Mouse (Mus musculus) Patski (cell line): Measurements from ENCODE around the gene Sctr. TPM values are rescaled to one million over a fixed set of nuclear protein-coding genes. Genes with fewer than 3 reads are reported as not detected.
A peak's percentile ranks its signal among the peaks of the same experiment; 100 is the strongest.

Experiments used
- ATAC-seq: fragments of 100-300 bp; one replicate; pipeline ENCODE4 v1.8.0; 2021
- CTCF ChIA-PET: fragments of 350-600 bp; sonication (Branson Sonifier 250); formaldehyde crosslinking; loops from one replicate; lab custom pipeline; 2022; ENCODE audit warnings: inconsistent platforms; lab: Charles Lee
- POLR2A ChIA-PET: fragments of 350-600 bp; sonication (Branson Sonifier 250); formaldehyde crosslinking; loops from one replicate; lab custom pipeline; 2022; ENCODE audit warnings: antibody characterized with exemption, inconsistent platforms; lab: Charles Lee
- DNase-seq: peaks from one replicate; pipeline ENCODE4 v3.0.0-alpha.2; 2011; ENCODE audit warnings: low read depth, low spot score
- H3K27me3 ChIP-seq: fragments of 371-371 bp; one replicate; pipeline ENCODE4 v1.5.1; 2021
- CTCF ChIP-seq: fragments of 100-300 bp; IDR thresholded peaks from one replicate; pipeline ENCODE4 v1.5.1; 2021
- in situ Hi-C: fragments of 300-500 bp; cut with MboI; formaldehyde crosslinking; loops from 3 replicates; pipeline ENCODE4 v1.11.1; 2018; ENCODE audit warnings: low pct_unique_long_range_greater_than_20kb, mixed read lengths
- polyA plus RNA-seq: library from polyadenylated mRNA; unstranded; gene quantifications from one replicate; pipeline ENCODE4 v1.2.3, GENCODE M21; 2021

Sctr gene
- polyA plus RNA-seq, 1 experiment from 2014 or later: 0.04 TPM

DNA sequence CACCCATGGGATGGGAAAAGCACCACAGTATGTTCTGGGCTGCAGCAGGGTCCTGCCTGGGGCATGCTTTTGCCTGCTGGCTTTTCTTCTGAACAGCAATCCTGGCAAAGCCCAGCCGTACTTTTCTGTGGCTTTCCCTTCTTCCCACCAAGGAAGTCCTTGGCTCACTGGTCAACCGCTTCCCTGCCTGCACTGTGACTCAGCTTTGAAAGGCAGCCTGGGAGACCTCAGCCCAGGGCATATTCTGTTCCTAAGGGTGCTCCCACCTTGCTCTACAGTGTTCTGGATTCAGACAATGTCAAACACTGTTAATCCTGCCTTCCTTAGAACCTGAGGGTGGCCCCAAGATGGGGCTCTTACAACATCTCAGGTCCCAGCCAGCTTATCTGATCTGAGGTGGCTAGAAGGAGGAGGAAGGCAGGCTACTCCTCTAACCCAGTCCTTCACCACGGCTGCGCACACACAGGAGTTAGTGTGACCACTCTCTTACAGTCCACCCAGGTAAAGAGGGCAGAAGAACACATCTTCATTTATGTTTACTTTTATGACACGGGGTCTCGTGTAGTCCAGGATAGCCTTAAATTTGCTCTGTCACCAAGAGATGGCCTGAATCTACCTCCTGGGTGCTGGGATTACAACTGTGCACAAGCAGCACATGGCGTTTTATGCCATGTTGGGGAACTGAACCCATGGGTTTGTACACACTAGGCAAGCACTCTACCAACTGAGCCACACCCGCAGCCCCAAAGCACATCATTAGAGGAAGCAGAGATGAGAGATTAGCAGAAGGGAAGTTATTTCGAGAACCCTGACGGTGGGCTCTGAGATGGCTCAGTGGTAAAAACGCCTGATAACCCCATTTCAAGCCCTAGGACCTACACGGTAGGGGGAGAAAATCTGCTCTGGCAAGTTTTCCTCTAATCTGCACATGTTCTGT, 105.8 kb downstream of the Sctr start:
- in situ Hi-C loops: no loop called here
- ATAC-seq: peak; percentile 54
- CTCF ChIA-PET: interaction anchor here (1.4 kb wide), 1 partner anchor 14 kb away, joined by 3 read pairs; no protein-coding TSS in a partner anchor

More for the DNA sequence above, 105.8 kb downstream of the Sctr start:
- DNase-seq: no peak
- TF ChIP-seq CTCF: no peak
- H3K27me3 ChIP-seq: no peaks in the 10 kb centered on the region
- POLR2A ChIA-PET: interaction anchor here (0.7 to 0.8 kb wide), 2 partner anchors 9 to 331 kb away, joined by 3 read pairs; no protein-coding TSS in a partner anchor

Other genes with a start within 250 kb of the Sctr start
- 11.8 TPM for gene Ptpn4, start 169.3 kb upstream of the Sctr start, polyA plus RNA-seq
- gene Tmem177, start 93.7 kb upstream of the Sctr start, polyA plus RNA-seq: 8.0 TPM
- 1.0 TPM for gene Cfap221, start 9.7 kb upstream of the Sctr start, polyA plus RNA-seq
- 59.6 TPM for gene Tmem37, start 67.2 kb downstream of the Sctr start, polyA plus RNA-seq
- gene Dbi, start 114.2 kb downstream of the Sctr start, polyA plus RNA-seq: 680 TPM
- 10.6 TPM for gene 3110009E18Rik, start 114.3 kb downstream of the Sctr start, polyA plus RNA-seq